Mouse (Mus musculus) cerebellum, adult 9-11 months (tissue): ENCODE measurements at regions not wholly inside any gene's neighbourhood (a gene's known extent, or its start where the extent isn't known, plus 50 kb on each side); places are given as distances from the start of the nearest gene placed in this dataset.

Source experiments
- DNase-seq: peaks from one replicate; pipeline ENCODE4 v3.0.0; 2022

DNA sequence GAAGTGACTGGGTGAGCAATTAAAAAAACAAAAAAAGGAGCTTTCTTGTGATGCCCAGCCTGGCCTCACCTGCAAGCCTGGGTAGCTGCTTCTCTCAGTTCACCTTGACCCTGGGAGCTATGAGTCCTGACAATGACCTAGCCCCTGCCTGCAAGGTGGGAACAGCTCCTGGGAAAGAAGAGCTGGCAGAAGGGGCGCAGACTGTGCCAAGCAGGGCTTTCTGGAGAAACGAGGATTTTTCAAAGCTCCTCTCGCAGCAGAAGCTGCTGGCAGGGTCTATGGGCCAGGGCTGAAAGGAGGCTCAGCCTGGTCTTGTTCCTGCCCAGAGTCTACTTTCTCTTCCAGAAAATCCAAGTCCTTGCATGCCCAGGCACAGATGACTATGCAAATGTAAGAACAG lies 380.4 kb downstream of the Zfp536 start:
- peak; percentile 73 for DNase-seq

DNA sequence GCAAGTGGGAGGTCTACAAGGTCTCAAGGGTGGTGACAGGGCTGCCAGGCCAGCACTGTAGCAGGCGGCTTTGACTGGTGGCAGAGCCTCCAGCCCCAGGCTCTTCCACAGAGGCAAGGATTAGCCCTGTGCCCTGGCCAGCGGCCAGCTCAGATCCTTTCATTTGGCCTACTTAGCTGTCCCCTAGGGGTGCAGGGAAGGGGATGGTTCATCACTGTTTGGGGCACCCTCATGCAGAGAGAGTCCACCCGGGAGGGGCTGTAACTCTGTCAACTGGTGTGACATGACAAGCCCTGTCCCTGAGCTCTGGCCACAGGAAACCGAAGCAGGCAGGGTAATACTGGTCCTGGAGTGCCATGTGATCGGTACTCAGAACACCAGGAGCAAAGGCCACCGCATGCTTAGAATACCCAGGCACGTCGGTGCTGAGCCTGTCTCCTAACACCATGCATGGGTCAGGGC lies 378.4 kb downstream of the Zfp536 start:
- DNase-seq = peak; percentile 82

DNA sequence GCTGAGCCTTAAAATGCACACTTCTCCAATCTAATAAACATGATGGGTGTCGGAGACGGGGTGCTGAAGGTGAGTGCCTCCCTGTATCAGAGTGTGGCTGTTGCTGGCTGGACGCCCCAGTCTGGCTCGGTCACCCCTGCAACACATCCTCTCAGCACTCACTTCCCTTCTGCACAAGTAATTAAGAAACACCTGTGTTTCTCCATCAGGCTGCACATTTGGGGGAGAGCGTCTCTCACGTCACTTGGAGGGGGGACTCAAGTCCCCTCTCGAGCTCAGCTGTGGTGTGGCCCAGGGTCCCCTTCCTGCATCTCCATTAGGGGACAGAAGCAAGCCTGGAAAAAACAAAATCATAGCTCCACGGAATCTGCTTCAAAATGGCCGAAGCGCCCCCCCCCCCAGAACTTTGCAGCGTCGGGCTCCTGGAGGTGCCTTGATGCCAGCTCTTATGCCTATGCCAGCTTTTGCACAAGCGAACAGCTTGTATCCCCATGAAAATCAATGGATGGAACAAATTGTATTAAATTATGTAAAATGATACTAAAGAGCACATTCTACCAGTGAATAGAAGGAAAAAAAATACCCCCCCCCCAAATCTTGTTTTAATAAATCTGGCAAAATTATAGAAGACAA lies 377.4 kb downstream of the Zfp536 start:
- peak; percentile 56 for DNase-seq

DNA sequence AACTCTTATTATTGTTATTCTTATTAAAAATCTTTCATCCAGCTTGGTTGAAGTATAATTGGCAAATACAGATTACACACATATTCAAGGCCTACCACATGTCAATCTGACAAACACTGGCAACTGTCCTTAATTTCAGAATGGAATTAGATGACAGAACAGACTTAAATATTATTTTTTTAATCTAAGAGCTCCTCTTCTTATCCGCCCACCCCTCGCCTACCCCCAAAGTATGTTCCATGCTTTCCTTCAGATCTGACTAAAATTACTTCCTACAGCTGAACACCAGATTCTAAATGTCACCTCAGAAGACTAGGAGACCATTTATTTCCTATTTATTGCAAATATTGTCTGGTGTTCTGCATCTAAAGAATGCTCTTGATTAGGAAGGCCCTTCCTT lies 370.0 kb downstream of the Zfp536 start:
- no peak for DNase-seq

DNA sequence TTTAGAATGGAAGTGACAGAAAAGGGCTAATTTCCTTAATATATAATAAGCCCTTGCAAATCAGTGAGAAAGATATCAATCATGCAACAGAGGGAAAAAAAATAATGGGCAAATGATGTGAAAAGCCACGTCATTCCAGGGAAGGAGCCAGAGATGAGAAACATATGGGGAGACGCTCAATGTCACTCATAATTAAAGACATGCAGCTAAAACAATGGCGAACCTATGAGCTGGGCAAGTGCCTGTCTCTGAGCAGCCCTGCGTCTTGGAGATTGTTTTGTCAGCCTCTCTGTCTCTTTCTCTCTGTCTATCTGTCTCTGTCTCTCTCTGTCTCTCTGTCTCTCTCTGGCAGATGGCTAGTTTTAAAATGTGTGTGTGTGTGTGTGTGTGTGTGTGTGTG lies 360.1 kb downstream of the Zfp536 start:
- no peak for DNase-seq

DNA sequence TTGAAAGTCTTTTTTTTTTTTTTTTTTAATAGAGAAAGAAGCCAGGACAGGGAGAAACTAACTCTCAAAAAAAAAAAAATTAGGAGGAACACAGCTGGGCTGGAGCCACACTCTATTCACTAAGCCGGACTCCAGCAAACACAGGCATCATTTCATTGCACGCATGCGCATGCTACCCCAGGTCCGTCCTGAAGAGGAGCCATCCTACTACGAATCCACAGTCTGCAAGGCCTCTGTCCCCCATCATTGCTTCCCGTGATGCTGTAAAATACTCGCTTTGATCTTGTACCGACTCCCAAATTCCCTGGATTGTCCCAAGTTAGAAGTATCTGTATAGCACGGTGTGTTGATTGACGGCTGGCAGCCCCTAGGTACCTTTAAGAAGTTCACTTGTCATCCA lies 351.7 kb downstream of the Zfp536 start:
- DNase-seq = no peak
